Mouse (Mus musculus): ENCODE data around the gene Syt1. TPM values are rescaled to one million over a fixed set of nuclear protein-coding genes. Genes with fewer than 3 reads are reported as not detected.

Gene Syt1
- total RNA-seq (2021) (10 to 100 TPM in 1 of 2 experiments, 1 to 10 TPM in 1; 8.6 to 13.2 TPM), polyA plus RNA-seq (2012; rRNA removed) (2.7 and 3.4 TPM in 2 replicates)
- long read RNA-seq, full-length matches to known transcripts, result 1 of 4 reads
- long read RNA-seq, partial matches to known transcripts, result 0 of 4 reads
- long read RNA-seq, other reads (novel, unspliced or antisense), result 3 of 4 reads

- peak; percentile 36 for DNase-seq
These were observed at the start of gene Syt1 for GRCm38 (mm10) chr10:109010241-109011193. TSS of gene Syt1 (minus strand) at chr10:109010982.

GRCm38 (mm10) chr10:109056500-109056899, 45.7 kb upstream of the Syt1 start:
- DNase-seq, result no peak

- no peak for DNase-seq
These were observed 36.8 kb upstream of the Syt1 start for GRCm38 (mm10) chr10:109047537-109047936.

DNA sequence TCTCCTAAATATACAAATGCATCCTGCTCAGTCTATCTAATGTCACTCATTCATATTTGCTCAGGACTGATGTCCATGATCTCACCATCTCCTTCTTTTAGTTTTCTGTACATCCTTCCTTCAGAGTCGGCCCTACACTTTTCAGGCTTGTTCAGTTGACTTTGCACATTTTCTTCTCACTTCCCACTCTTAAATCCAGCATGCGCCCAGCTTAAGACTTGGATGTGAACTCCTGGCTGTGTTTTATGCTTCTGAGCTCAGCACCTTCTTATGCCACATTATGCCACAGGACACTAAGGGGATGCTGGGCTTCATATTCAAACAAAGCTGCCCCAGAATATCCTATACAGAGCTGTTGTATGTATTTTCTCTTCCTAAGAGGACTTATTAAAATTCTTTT, 36.2 kb upstream of the Syt1 start:
- DNase-seq, result no peak

GRCm38 (mm10) chr10:109011226-109012165, 714 bp upstream of the Syt1 start:
- peak; percentile 27 for DNase-seq

DNA sequence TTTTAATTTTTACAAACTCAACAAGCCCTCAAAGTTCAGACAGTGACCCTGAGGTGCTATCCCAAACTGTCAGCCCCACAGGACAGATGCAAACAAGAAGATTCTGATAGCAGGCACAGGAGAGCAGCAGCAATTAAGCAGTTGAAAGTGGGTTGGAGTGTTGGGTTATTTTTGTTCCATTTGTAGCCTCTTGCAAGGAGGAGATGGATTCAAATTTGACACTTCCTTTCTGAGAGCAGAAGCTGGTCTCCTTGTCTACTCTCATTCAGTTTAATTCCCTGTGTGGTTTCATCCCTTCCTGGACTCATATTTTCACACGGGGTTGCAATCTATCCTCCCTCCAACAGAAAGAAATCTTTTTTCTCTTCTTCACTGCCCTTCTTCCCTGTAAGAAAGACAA, 951 bp downstream of the Syt1 start:
- DNase-seq, result no peak

GRCm38 (mm10) chr10:109008456-109008855, 2.3 kb downstream of the Syt1 start:
- no peak for DNase-seq

- DNase-seq, result no peak
These were observed 7.3 kb downstream of the Syt1 start for GRCm38 (mm10) chr10:109003482-109003881.

- DNase-seq, result no peak
These were observed 23.5 kb downstream of the Syt1 start for GRCm38 (mm10) chr10:108987250-108987649.

DNA sequence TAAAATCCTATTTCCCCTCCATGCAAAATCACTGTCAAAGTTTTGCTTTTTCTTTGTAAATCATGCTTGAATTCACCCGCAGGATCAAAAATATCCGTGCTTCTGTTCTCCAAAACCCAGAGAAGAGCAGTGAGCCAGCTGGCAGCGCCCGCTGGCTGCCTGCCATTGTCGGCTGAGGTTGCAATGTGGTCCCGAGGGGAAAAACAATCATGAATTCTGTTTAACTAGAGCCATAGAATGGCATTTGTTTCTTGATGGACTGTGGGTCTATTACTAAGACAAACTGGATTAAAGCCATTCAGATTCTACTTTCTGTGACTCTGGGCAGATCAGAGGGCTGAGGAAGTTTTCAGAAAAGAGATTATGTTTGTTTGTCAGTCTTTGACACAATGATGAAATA, 31.1 kb downstream of the Syt1 start:
- DNase-seq, result peak; percentile 78

DNA sequence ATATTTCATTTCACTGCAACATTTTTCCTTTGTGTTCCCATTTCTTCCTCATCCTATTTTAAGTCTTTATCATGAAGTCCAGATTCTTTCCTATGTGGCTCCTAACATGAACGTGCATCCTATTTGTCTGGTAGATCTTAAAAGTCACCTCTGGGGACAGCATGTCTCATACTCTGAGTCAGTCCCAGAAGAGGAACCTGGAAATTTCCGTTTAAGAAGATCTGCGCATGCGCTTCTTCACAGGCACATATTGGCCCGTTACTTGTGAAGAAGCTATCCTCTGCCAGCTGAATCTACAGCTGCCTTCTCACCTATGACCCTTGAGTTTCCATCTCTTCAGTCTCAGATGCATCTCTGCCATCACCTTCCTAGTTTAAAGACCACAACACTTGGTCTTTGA, 55.8 kb downstream of the Syt1 start:
- no peak for DNase-seq

DNA sequence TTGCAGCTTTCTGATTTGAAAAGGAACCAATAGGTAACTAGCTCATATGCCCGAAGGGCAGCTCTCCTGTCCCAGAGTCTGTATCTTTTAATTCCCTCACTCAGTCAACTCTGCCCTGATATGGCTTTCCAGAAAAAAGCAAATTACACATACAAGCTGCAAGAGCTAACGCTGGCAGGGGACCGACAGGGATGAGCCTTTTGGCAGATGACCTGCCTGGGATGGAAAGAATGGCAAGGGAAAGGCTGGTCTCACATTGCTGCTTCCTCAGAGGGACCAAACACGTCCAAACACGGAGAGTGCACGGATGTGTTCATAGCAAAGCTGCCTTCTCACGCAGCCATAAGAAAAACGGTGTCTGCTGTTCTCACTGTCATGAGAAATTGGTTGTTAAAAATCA, 58.6 kb downstream of the Syt1 start:
- no peak for DNase-seq

GRCm38 (mm10) chr10:108936838-108937430, 73.8 kb downstream of the Syt1 start:
- no peak for DNase-seq

- peak; percentile 9 for DNase-seq
These were observed 80.5 kb downstream of the Syt1 start for GRCm38 (mm10) chr10:108930299-108930698.

DNA sequence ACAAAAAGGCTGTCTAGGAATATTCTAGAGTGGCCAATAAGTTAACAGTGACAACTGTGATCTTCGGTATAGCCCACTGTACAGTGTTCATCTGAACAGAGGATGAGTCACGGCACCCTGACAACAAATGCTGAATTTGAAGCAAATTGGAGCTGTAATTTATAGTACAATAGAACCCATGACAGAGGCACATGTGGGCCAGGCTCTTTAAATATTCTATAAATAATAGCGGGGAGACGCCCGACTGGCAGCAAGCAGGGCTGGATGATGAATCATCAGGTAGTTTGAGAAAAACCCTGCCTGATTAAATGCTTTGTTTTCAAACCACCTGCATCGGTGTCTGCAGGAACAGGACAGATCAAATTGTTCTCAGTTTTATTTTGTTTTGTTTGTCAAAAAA, 81.1 kb downstream of the Syt1 start:
- DNase-seq, result no peak

- no peak for DNase-seq
These were observed 105.5 kb downstream of the Syt1 start for GRCm38 (mm10) chr10:108905264-108905663.

GRCm38 (mm10) chr10:108904371-108904770, 106.4 kb downstream of the Syt1 start:
- no peak for DNase-seq

- no peak for DNase-seq
These were observed 114.3 kb downstream of the Syt1 start for GRCm38 (mm10) chr10:108896529-108896928.

DNA sequence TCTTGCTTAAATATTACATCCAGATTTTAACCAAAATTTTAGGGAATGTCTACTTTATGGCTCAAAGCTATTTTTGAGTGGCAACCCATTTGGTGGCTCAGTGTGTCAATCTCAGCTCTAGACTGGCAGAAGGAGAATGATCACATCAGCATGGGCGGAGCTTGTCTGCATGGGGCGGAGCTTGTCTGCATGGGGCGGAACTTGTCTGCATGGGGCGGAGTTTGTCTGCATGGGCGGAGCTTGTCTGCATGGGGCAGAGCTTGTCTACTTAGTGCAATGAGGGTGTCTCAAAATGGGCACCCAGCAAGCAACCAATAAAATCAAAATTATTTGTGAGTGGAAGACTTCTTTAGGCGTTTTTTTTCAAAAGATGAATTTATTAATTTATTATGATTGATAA, 117.5 kb downstream of the Syt1 start:
- no peak for DNase-seq

DNA sequence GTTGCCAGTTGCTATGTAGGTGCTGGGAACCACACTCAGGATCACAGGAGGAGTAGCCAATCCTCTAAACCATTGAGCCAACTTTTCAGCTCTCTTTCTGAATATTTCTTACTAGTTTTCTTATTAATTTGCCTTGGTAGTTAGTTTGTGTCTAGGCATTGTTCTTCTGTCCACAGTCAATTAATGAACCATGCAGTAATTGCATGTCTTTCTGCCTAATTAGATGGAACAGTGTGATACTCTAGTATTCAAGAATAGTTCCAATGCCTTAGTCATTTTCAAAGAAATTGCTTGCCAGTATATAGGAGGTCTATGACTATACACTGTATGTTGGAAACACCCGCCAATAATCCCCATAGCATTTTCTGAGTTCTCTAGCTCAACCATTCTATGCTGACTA, 118.3 kb downstream of the Syt1 start:
- DNase-seq, result no peak

- no peak for DNase-seq
These were observed 121.7 kb downstream of the Syt1 start for GRCm38 (mm10) chr10:108889084-108889483.

DNA sequence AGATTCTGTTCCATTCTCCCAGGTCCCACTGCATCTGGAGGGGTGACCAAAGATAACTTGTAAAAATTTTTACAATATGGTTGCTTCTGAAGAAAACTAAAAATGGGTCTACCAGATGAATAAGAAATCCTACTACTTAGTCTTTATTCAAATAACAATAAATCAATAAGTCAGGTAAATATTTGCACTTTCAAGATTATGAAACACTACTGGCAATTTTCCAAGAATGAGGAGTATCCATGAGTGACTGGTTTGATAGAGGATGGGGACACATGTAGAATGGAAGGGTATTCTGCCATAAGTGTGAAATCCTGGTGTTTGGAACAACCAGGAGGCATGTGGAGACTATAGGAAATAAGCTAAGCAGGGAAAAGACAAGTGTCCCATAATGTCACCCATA, 124.0 kb downstream of the Syt1 start:
- no peak for DNase-seq

All from adrenal gland, adult 2 months (tissue).